Mouse (Mus musculus): ENCODE data around the gene Pigyl. TPM values are rescaled to one million over a fixed set of nuclear protein-coding genes. Genes with fewer than 3 reads are reported as not detected.

Gene Pigyl
- total RNA-seq, 2 experiments from 2014 or later, result 40.1 to 43.4 TPM

- Histone ChIP-seq H3K4me3 (peak overlapping the region; percentile 55), H3K27ac (peak overlapping the region; percentile 85)
- peak; percentile 62 to 65 for DNase-seq (ENCODE audit: extremely low spot score in 1 of 2, low spot score in 2 of 2)
- no peak for TF ChIP-seq CTCF (IDR thresholded peaks at IDR 0.05)
- intact Hi-C loops (cut with DNase I), result no loop called here
These were observed 8.3 kb downstream of the Pigyl start for GRCm38 (mm10) chr9:22164711-22165668.

- no peak overlapping the region for H3K27ac ChIP-seq
- no peak for TF ChIP-seq CTCF (IDR thresholded peaks at IDR 0.05)
- intact Hi-C loops (cut with DNase I), result no loop called here
- DNase-seq (ENCODE audit: extremely low spot score in 1 of 2, low spot score in 2 of 2), result no peak
- no peak overlapping the region for H3K4me3 ChIP-seq
These were observed 9.3 kb downstream of the Pigyl start for GRCm38 (mm10) chr9:22165964-22166363.

- no peak overlapping the region for H3K27ac ChIP-seq
- TF ChIP-seq CTCF (IDR thresholded peaks at IDR 0.05), result no peak; the same call in 1 of the 2 replicates
- no peak for DNase-seq (ENCODE audit: extremely low spot score in 1 of 2, low spot score in 2 of 2)
- no peak overlapping the region for H3K4me3 ChIP-seq
- intact Hi-C loops (cut with DNase I), result no loop called here
These were observed 10.0 kb downstream of the Pigyl start for GRCm38 (mm10) chr9:22166686-22167085.

GRCm38 (mm10) chr9:22167751-22168150 is 11.1 kb downstream of the Pigyl start:
- Histone ChIP-seq H3K27ac (no peak overlapping the region), H3K4me3 (no peak overlapping the region)
- intact Hi-C loops (cut with DNase I), result no loop called here
- TF ChIP-seq CTCF (IDR thresholded peaks at IDR 0.05), result no peak
- no peak for DNase-seq (ENCODE audit: extremely low spot score in 1 of 2, low spot score in 2 of 2)

GRCm38 (mm10) chr9:22169327-22169726 is 12.7 kb downstream of the Pigyl start:
- intact Hi-C loops (cut with DNase I), result no loop called here
- TF ChIP-seq CTCF (IDR thresholded peaks at IDR 0.05), result no peak
- Histone ChIP-seq H3K4me3 (no peak overlapping the region), H3K27ac (no peak overlapping the region)
- DNase-seq (ENCODE audit: extremely low spot score in 1 of 2, low spot score in 2 of 2), result no peak

- no peak for TF ChIP-seq CTCF (IDR thresholded peaks at IDR 0.05)
- Histone ChIP-seq H3K27ac (no peak overlapping the region), H3K4me3 (no peak overlapping the region)
- intact Hi-C loops (cut with DNase I), result no loop called here
- DNase-seq (ENCODE audit: extremely low spot score in 1 of 2, low spot score in 2 of 2), result no peak
These were observed 15.7 kb downstream of the Pigyl start for GRCm38 (mm10) chr9:22172318-22172717.

- DNase-seq (ENCODE audit: extremely low spot score in 1 of 2, low spot score in 2 of 2), result peak; percentile 18 to 19
- intact Hi-C loops (cut with DNase I), result no loop called here
These were observed 31.5 kb downstream of the Pigyl start, which contains the start of gene Zfp872 for GRCm38 (mm10) chr9:22188025-22188611. Gene Zfp872, plus strand, starts transcription at chr9:22188090.

GRCm38 (mm10) chr9:22196412-22196811 is 39.8 kb downstream of the Pigyl start:
- DNase-seq (ENCODE audit: extremely low spot score in 1 of 2, low spot score in 2 of 2), result no peak
- H3K27ac ChIP-seq, result no peak overlapping the region
- no peak for TF ChIP-seq CTCF (IDR thresholded peaks at IDR 0.05)
- no peak overlapping the region for H3K4me3 ChIP-seq
- intact Hi-C loops (cut with DNase I), result no loop called here

More at GRCm38 (mm10) chr9:22188025-22188611, 31.5 kb downstream of the Pigyl start, which contains the start of gene Zfp872:
- no peak within 1 kb of the TSS for H3K27ac ChIP-seq
- H3K4me3 ChIP-seq, result peak within 1 kb of the TSS; percentile 45
- TF ChIP-seq CTCF (IDR thresholded peaks at IDR 0.05), result no peak

Small RNA genes within 50 kb of the gene (microRNA-seq; reads per million reads assigned to microRNA genes)
- 0.72 to 0.97 reads per million in 2 experiments for gene Mir7084

Other genes with a start within 250 kb of the Pigyl start
- gene Rab3d, start 238.7 kb upstream of the Pigyl start, total RNA-seq (2021), result 10 to 100 TPM; 10.9 to 15.7 TPM
- 10 to 100 TPM; 18.2 to 18.9 TPM for gene Ccdc159, start 229.4 kb upstream of the Pigyl start, total RNA-seq (2021)
- 10 to 100 TPM; 31.4 to 35.5 TPM for gene Tmem205, start 229.3 kb upstream of the Pigyl start, total RNA-seq (2021)
- gene Plppr2, start 219.8 kb upstream of the Pigyl start, total RNA-seq (2021), result 100 to 1,000 TPM; 181 to 183 TPM
- gene Swsap1, start 201.1 kb upstream of the Pigyl start, total RNA-seq (2021), result 10 to 100 TPM; 12.7 to 14.0 TPM
- 10 to 100 TPM; 10.2 to 12.1 TPM for gene Epor, start 193.3 kb upstream of the Pigyl start, total RNA-seq (2021)
- gene Rgl3, start 167.4 kb upstream of the Pigyl start, total RNA-seq (2021), result 1 to 10 TPM; 2.1 to 3.1 TPM
- 10 to 100 TPM in 1 of 2 experiments, 1 to 10 TPM in 1; 9.3 to 10.7 TPM for gene Ccdc151, start 154.2 kb upstream of the Pigyl start, total RNA-seq (2021)
- gene Prkcsh, start 154.0 kb upstream of the Pigyl start, total RNA-seq (2021), result 100 to 1,000 TPM in 1 of 2 experiments, 10 to 100 TPM in 1; 85.9 to 104 TPM
- gene Elavl3, start 104.8 kb upstream of the Pigyl start, total RNA-seq (2021), result 100 to 1,000 TPM; 148 to 153 TPM
- 1 to 10 TPM; 2.1 to 2.3 TPM for gene Gm49318, start 85.6 kb upstream of the Pigyl start, total RNA-seq (2021)
- gene Zfp653, start 85.5 kb upstream of the Pigyl start, total RNA-seq (2021), result 10 to 100 TPM; 20.0 to 24.8 TPM
- 10 to 100 TPM; 43.0 to 46.8 TPM for gene Ecsit, start 71.4 kb upstream of the Pigyl start, total RNA-seq (2021)
- gene Cnn1, start 57.6 kb upstream of the Pigyl start, total RNA-seq (2021), result 1 to 10 TPM in 1 of 2 experiments, under 1 TPM in 1; 0.41 to 1.3 TPM
- 10 to 100 TPM; 63.4 to 65.3 TPM for gene Elof1, start 39.7 kb upstream of the Pigyl start, total RNA-seq (2021)
- under 1 TPM in 1 of 2 experiments, not detected in 1; 0.51 TPM for gene Acp5, start 21.1 kb upstream of the Pigyl start, total RNA-seq (2021)
- gene Zfp872, start 31.2 kb downstream of the Pigyl start, total RNA-seq (2021), result not detected
- gene Zfp809, start 68.9 kb downstream of the Pigyl start, total RNA-seq (2021), result 10 to 100 TPM; 21.4 to 21.8 TPM
- gene Zfp599, start 103.0 kb downstream of the Pigyl start, total RNA-seq (2021), result 1 to 10 TPM; 3.7 to 4.5 TPM
- gene Zfp810, start 150.8 kb downstream of the Pigyl start, total RNA-seq (2021), result 10 to 100 TPM; 12.6 to 16.4 TPM
- gene Anln, start 232.3 kb downstream of the Pigyl start, total RNA-seq (2021), result 1 to 10 TPM; 8.6 to 9.7 TPM

All from left cerebral cortex, adult 2 months (tissue).